Mouse (Mus musculus): Measurements from ENCODE around the gene Idh3a.
"Not testable (repeated sequence)": the region's sequence is repeated elsewhere in the genome, so short reads cannot be mapped to it uniquely, and the experiment has no call there.

The Idh3a gene

GRCm38 (mm10) chr9:54587863-54588262 is 1.7 kb downstream of the Idh3a start:
- no peak for DNase-seq (ENCODE audit: low spot score in 2 of 2)

- not testable (repeated sequence) for DNase-seq (ENCODE audit: low spot score in 2 of 2)
Measured at GRCm38 (mm10) chr9:54593652-54594051, 7.5 kb downstream of the Idh3a start.

- no peak for DNase-seq (ENCODE audit: low spot score in 2 of 2)
Measured at GRCm38 (mm10) chr9:54596752-54597465, 10.8 kb downstream of the Idh3a start.

GRCm38 (mm10) chr9:54602386-54602785 is 16.3 kb downstream of the Idh3a start:
- no peak for DNase-seq (ENCODE audit: low spot score in 2 of 2)

- no peak for DNase-seq (ENCODE audit: low spot score in 2 of 2)
Measured at GRCm38 (mm10) chr9:54602916-54603315, 16.8 kb downstream of the Idh3a start.

GRCm38 (mm10) chr9:54604131-54604654 is 18.1 kb downstream of the Idh3a start:
- DNase-seq (ENCODE audit: low spot score in 2 of 2): no peak

GRCm38 (mm10) chr9:54604886-54605285 is 18.8 kb downstream of the Idh3a start:
- DNase-seq (ENCODE audit: low spot score in 2 of 2): no peak

GRCm38 (mm10) chr9:54612781-54613191 is 26.7 kb downstream of the Idh3a start:
- DNase-seq (ENCODE audit: low spot score in 2 of 2): no peak

GRCm38 (mm10) chr9:54614182-54614850 is 28.2 kb downstream of the Idh3a start:
- DNase-seq (ENCODE audit: low spot score in 2 of 2): no peak

GRCm38 (mm10) chr9:54627240-54627639 is 41.1 kb downstream of the Idh3a start:
- no peak for DNase-seq (ENCODE audit: low spot score in 2 of 2)

- DNase-seq (ENCODE audit: low spot score in 2 of 2): no peak
Measured at GRCm38 (mm10) chr9:54628752-54629151, 42.6 kb downstream of the Idh3a start.

- no peak for DNase-seq (ENCODE audit: low spot score in 2 of 2)
Measured at GRCm38 (mm10) chr9:54629613-54630261, 43.6 kb downstream of the Idh3a start.

- DNase-seq (ENCODE audit: low spot score in 2 of 2): no peak
Measured at GRCm38 (mm10) chr9:54630905-54631304, 44.8 kb downstream of the Idh3a start.

- no peak for DNase-seq (ENCODE audit: low spot score in 2 of 2)
Measured at GRCm38 (mm10) chr9:54633401-54633800, 47.3 kb downstream of the Idh3a start.

- DNase-seq (ENCODE audit: low spot score in 2 of 2): no peak
Measured at GRCm38 (mm10) chr9:54637510-54638314, 51.6 kb downstream of the Idh3a start.

GRCm38 (mm10) chr9:54639192-54639591 is 53.1 kb downstream of the Idh3a start:
- no peak for DNase-seq (ENCODE audit: low spot score in 2 of 2)

- no peak for DNase-seq (ENCODE audit: low spot score in 2 of 2)
Measured at GRCm38 (mm10) chr9:54641548-54641947, 55.4 kb downstream of the Idh3a start.

GRCm38 (mm10) chr9:54642149-54642548 is 56.0 kb downstream of the Idh3a start:
- no peak for DNase-seq (ENCODE audit: low spot score in 2 of 2)

GRCm38 (mm10) chr9:54642556-54642955 is 56.4 kb downstream of the Idh3a start:
- no peak for DNase-seq (ENCODE audit: low spot score in 2 of 2)

GRCm38 (mm10) chr9:54643179-54643578 is 57.0 kb downstream of the Idh3a start:
- DNase-seq (ENCODE audit: low spot score in 2 of 2): no peak

GRCm38 (mm10) chr9:54645530-54645929 is 59.4 kb downstream of the Idh3a start:
- DNase-seq (ENCODE audit: low spot score in 2 of 2): no peak

GRCm38 (mm10) chr9:54646252-54646651 is 60.1 kb downstream of the Idh3a start:
- DNase-seq (ENCODE audit: low spot score in 2 of 2): no peak

Measured in right cerebral cortex, postnatal 36 days (tissue).